Mouse (Mus musculus): Measurements from ENCODE around the gene Fam168a. TPM values are rescaled to one million over a fixed set of nuclear protein-coding genes. Genes with fewer than 3 reads are reported as not detected.

The Fam168a gene
- polyA plus RNA-seq, 1 experiment from 2014 or later = 13.2 TPM

DNA sequence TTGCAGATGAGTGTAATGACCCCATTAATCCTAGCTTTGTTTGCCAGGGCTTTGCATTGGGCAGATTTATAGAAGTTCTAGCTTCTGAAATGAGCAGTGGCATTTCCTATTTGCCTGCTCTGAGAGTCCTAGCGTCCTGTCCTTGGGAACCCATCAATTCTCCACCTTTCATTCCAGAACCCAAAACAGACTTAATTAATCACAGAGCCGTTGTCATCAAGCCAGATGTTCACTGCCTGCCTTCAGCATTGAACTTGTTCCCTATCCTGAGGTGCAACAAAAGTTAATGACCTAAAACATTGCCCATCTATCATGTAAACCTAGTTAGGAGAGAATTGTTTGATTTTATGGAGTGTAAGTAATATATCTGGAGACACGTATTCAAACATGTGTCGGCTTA is 79.0 kb downstream of the Fam168a start:
- Histone ChIP-seq H3K9ac (ENCODE audit: low read depth, low read length) (no peak overlapping the region), H3K4me1 (replicated peaks; ENCODE audit: control insufficient read depth, insufficient read depth, low read length) (no peaks in the 10 kb centered on the region), H3K27me3 (replicated peaks; ENCODE audit: control insufficient read depth, insufficient read depth, low read length) (no peaks in the 10 kb centered on the region), H3K36me3 (ENCODE audit: control insufficient read depth, insufficient read depth) (no peaks in the 10 kb centered on the region), H3K4me3 (ENCODE audit: low read depth, low read length) (no peak overlapping the region), H3K27ac (ENCODE audit: low read depth, low read length) (no peak overlapping the region), H3K9me3 (ENCODE audit: control insufficient read depth) (no peaks in the 10 kb centered on the region), H3K4me2 (replicated peaks; ENCODE audit: low read depth) (no peak overlapping the region)
- TF ChIP-seq CTCF (IDR thresholded peaks at IDR 0.05; ENCODE audit: low read depth) = no peak
- ATAC-seq = no peak
- 58% methylated on average over 4 of the region's 4 CpGs for WGBS

- Histone ChIP-seq H3K36me3 (ENCODE audit: control insufficient read depth, insufficient read depth) (no peaks in the 10 kb centered on the region), H3K9me3 (ENCODE audit: control insufficient read depth) (no peaks in the 10 kb centered on the region), H3K27ac (ENCODE audit: low read depth, low read length) (no peak overlapping the region), H3K4me1 (replicated peaks; ENCODE audit: control insufficient read depth, insufficient read depth, low read length) (no peaks in the 10 kb centered on the region), H3K4me3 (ENCODE audit: low read depth, low read length) (no peak overlapping the region), H3K4me2 (replicated peaks; ENCODE audit: low read depth) (no peak overlapping the region), H3K9ac (ENCODE audit: low read depth, low read length) (no peak overlapping the region), H3K27me3 (replicated peaks; ENCODE audit: control insufficient read depth, insufficient read depth, low read length) (no peaks in the 10 kb centered on the region)
- WGBS = 62% methylated on average over 1 of the region's 1 CpGs
- ATAC-seq = no peak
- no peak for TF ChIP-seq CTCF (IDR thresholded peaks at IDR 0.05; ENCODE audit: low read depth)
Measured at GRCm38 (mm10) chr7:100786078-100786477, 79.6 kb downstream of the Fam168a start.

DNA sequence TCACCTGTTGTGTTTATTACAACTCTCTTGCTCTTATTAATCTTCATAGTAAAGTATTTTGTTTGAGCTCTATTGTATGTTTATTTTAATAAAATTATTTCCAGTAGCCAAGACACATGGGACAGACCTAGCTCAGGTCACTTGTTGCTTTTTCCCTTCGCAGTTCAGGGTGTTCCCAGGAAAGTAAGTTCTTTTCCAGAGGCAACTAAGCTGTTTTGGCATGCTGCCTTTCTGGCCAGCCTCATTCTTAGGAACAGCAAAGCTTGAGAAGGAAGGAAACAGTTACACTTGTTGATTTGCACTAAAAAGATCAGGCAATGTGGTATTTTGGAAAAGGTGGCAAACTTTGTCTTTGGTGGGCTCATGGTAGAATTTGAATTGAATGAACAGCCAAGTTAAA is 81.9 kb downstream of the Fam168a start:
- Histone ChIP-seq H3K9me3 (ENCODE audit: control insufficient read depth) (no peaks in the 10 kb centered on the region), H3K9ac (ENCODE audit: low read depth, low read length) (no peak overlapping the region), H3K4me2 (replicated peaks; ENCODE audit: low read depth) (no peak overlapping the region), H3K27ac (ENCODE audit: low read depth, low read length) (no peak overlapping the region), H3K4me3 (ENCODE audit: low read depth, low read length) (no peak overlapping the region), H3K4me1 (replicated peaks; ENCODE audit: control insufficient read depth, insufficient read depth, low read length) (no peaks in the 10 kb centered on the region), H3K27me3 (replicated peaks; ENCODE audit: control insufficient read depth, insufficient read depth, low read length) (no peaks in the 10 kb centered on the region), H3K36me3 (ENCODE audit: control insufficient read depth, insufficient read depth) (no peaks in the 10 kb centered on the region)
- WGBS = 78% methylated on average over 1 of the region's 1 CpGs
- TF ChIP-seq CTCF (IDR thresholded peaks at IDR 0.05; ENCODE audit: low read depth) = no peak
- ATAC-seq = no peak

DNA sequence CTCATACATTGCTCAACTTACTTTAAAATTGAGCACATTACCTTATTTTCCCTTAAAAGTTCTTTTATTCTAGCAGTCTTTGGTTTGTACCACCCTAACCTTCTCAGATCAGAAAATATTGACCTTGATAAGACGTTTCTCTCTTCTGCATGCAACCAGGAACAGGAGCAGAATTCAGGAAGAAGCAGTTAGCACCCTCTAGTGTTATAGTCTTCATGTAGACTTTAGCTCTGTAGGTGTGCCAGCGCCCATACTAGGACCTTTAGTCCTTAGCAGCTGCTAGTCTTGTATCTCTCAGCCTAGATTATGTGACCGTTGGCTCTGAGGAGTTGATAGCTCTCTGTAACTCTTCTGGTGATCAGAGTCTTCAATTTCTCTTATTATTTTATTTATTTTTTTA is 92.4 kb downstream of the Fam168a start:
- Histone ChIP-seq H3K4me1 (replicated peaks; ENCODE audit: control insufficient read depth, insufficient read depth, low read length) (no peaks in the 10 kb centered on the region), H3K9ac (ENCODE audit: low read depth, low read length) (no peak overlapping the region), H3K4me3 (ENCODE audit: low read depth, low read length) (no peak overlapping the region), H3K9me3 (ENCODE audit: control insufficient read depth) (no peaks in the 10 kb centered on the region), H3K27me3 (replicated peaks; ENCODE audit: control insufficient read depth, insufficient read depth, low read length) (no peaks in the 10 kb centered on the region), H3K4me2 (replicated peaks; ENCODE audit: low read depth) (no peak overlapping the region), H3K36me3 (ENCODE audit: control insufficient read depth, insufficient read depth) (no peaks in the 10 kb centered on the region), H3K27ac (ENCODE audit: low read depth, low read length) (no peak overlapping the region)
- peak; percentile 80 for TF ChIP-seq CTCF (IDR thresholded peaks at IDR 0.05; ENCODE audit: low read depth)
- no peak; the same call in 1 of the 2 replicates for ATAC-seq
- WGBS = 35% methylated on average over 3 of the region's 3 CpGs

GRCm38 (mm10) chr7:100805391-100805790 is 99.0 kb downstream of the Fam168a start:
- 69% methylated on average over 2 of the region's 2 CpGs for WGBS
- H3K36me3 ChIP-seq (ENCODE audit: control insufficient read depth, insufficient read depth) = no peaks in the 10 kb centered on the region

DNA sequence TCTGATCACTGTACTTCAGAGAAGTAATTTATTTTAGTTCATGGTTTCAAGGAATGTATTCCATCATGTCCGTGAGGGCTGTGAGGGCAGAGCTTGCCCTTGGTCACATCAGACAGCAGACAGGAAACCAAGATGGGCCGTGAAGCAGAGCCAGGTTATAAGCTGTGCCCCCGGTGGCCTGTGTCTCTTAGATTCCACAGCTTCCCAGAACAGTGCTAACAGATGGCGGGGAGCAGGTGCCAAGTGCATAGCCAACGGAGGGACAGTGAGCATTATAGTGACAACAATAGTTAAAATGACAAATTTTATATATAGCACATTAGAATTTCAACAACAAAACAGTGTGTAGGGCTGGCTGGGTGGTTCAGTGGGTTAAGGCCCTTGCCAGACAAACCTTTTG is 105.5 kb downstream of the Fam168a start:
- Histone ChIP-seq H3K9me3 (ENCODE audit: control insufficient read depth) (no peaks in the 10 kb centered on the region), H3K9ac (ENCODE audit: low read depth, low read length) (no peak overlapping the region), H3K4me1 (replicated peaks; ENCODE audit: control insufficient read depth, insufficient read depth, low read length) (no peaks in the 10 kb centered on the region), H3K27ac (ENCODE audit: low read depth, low read length) (no peak overlapping the region), H3K36me3 (ENCODE audit: control insufficient read depth, insufficient read depth) (no peaks in the 10 kb centered on the region), H3K27me3 (replicated peaks; ENCODE audit: control insufficient read depth, insufficient read depth, low read length) (no peaks in the 10 kb centered on the region), H3K4me2 (replicated peaks; ENCODE audit: low read depth) (no peak overlapping the region), H3K4me3 (ENCODE audit: low read depth, low read length) (no peak overlapping the region)
- TF ChIP-seq CTCF (IDR thresholded peaks at IDR 0.05; ENCODE audit: low read depth) = no peak
- WGBS = 82% methylated on average over 5 of the region's 5 CpGs
- ATAC-seq = no peak

More at GRCm38 (mm10) chr7:100805391-100805790, 99.0 kb downstream of the Fam168a start:
- Histone ChIP-seq H3K4me1 (replicated peaks; ENCODE audit: control insufficient read depth, insufficient read depth, low read length) (no peaks in the 10 kb centered on the region), H3K27me3 (replicated peaks; ENCODE audit: control insufficient read depth, insufficient read depth, low read length) (no peaks in the 10 kb centered on the region), H3K9me3 (ENCODE audit: control insufficient read depth) (no peaks in the 10 kb centered on the region), H3K4me3 (ENCODE audit: low read depth, low read length) (no peak overlapping the region), H3K9ac (ENCODE audit: low read depth, low read length) (no peak overlapping the region), H3K27ac (ENCODE audit: low read depth, low read length) (no peak overlapping the region), H3K4me2 (replicated peaks; ENCODE audit: low read depth) (no peak overlapping the region)
- TF ChIP-seq CTCF (IDR thresholded peaks at IDR 0.05; ENCODE audit: low read depth) = no peak
- no peak for ATAC-seq

GRCm38 (mm10) chr7:100812641-100813040 is 106.2 kb downstream of the Fam168a start:
- 83% methylated on average over 5 of the region's 5 CpGs for WGBS
- H3K4me1 ChIP-seq (replicated peaks; ENCODE audit: control insufficient read depth, insufficient read depth, low read length) = no peaks in the 10 kb centered on the region
- H3K4me2 ChIP-seq (replicated peaks; ENCODE audit: low read depth) = no peak overlapping the region
- TF ChIP-seq CTCF (IDR thresholded peaks at IDR 0.05; ENCODE audit: low read depth) = no peak
- no peaks in the 10 kb centered on the region for H3K36me3 ChIP-seq (ENCODE audit: control insufficient read depth, insufficient read depth)
- H3K9me3 ChIP-seq (ENCODE audit: control insufficient read depth) = no peaks in the 10 kb centered on the region
- no peak overlapping the region for H3K9ac ChIP-seq (ENCODE audit: low read depth, low read length)
- no peak overlapping the region for H3K4me3 ChIP-seq (ENCODE audit: low read depth, low read length)
- H3K27ac ChIP-seq (ENCODE audit: low read depth, low read length) = no peak overlapping the region
- ATAC-seq = no peak
- H3K27me3 ChIP-seq (replicated peaks; ENCODE audit: control insufficient read depth, insufficient read depth, low read length) = no peaks in the 10 kb centered on the region
